ENCODE assay signal across 17 mouse cellular contexts in the genomic region with DNA sequence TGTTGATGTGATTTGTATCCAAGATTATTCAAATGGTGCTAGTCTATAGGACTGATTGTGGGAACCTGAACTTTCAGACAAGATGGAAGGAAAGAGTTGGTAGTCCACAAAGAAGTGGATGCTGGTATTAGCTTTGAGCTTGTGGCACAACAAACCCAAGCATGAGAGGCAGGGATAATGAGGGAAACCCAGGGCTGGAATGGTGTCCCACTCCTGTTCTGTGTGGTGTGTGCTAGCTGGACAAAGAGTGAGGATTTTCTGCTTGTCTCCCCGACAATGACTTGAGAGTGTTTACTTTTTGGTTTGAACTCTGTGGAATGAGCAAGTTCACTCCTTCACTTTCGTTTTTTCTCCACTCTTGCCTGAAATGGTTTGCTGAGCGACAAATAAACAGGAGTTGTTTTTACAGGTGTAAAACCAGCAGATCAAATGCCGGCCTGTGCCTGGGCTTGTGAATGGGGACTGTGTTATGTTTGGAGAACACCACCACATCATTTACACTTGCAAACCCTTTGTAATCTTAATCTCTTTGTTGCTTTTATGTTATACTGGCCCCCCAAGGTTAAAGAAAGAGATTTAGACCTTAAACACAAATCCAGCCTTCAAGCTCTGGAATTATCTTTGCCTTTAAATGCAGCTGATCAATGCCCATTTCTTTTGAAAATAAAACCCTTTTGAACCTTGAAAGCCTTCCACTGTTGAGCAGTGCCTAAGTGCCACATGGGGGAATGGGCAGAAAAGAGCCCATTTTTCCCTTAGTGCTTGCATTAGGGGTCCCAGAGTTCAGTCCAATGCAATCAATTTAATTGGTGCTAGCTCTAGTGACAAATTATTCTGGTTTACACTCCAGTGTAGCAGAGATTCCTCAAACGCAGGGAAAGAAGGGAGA.
DNase-seq lines count a peak whose midpoint lies in the region; ATAC-seq and TF ChIP-seq lines count a peak whose summit lies in the region.
"Had no signal": no experiment of that assay in that cellular context is flagged by ENCODE, and none has a peak within 500 bp of the region (broad histone marks: within the 10 kb centered on the region; RNA-seq: fewer than 3 reads in every experiment).

No protein-coding gene starts in this region.

- H3K27ac ChIP-seq in midbrain, embryonic 12.5 days (replicated peaks) = no peak overlapping the region
- H3K27ac ChIP-seq in midbrain, embryonic 13.5 days = no peak overlapping the region
- 0 out of 2 replicates have a peak overlapping the region, but pooled peaks have one; percentile 2 for H3K27ac ChIP-seq in forebrain, embryonic 12.5 days
- H3K27ac ChIP-seq in liver, postnatal 0 days (ENCODE audit: low read depth) = no peak overlapping the region
- H3K27ac ChIP-seq: heart, embryonic 13.5 days; limb, embryonic 15.5 days; lung, embryonic 15.5 days had no signal

- H3K9ac ChIP-seq in midbrain, embryonic 12.5 days (replicated peaks) = no peak overlapping the region
- no peak overlapping the region for H3K9ac ChIP-seq in midbrain, embryonic 13.5 days (replicated peaks)
- no peak overlapping the region for H3K9ac ChIP-seq in forebrain, embryonic 12.5 days
- no peak overlapping the region for H3K9ac ChIP-seq in liver, postnatal 0 days (replicated peaks)
- H3K9ac ChIP-seq: heart, embryonic 13.5 days; limb, embryonic 15.5 days; lung, embryonic 15.5 days had no signal

- no peaks in the 10 kb centered on the region for H3K9me3 ChIP-seq in midbrain, embryonic 12.5 days
- no peaks in the 10 kb centered on the region for H3K9me3 ChIP-seq in midbrain, embryonic 13.5 days
- H3K9me3 ChIP-seq in forebrain, embryonic 12.5 days = no peaks in the 10 kb centered on the region
- H3K9me3 ChIP-seq in liver, postnatal 0 days (ENCODE audit: low read length) = no peaks in the 10 kb centered on the region
- H3K9me3 ChIP-seq: heart, embryonic 13.5 days; limb, embryonic 15.5 days; lung, embryonic 15.5 days had no signal

- H3K27me3 ChIP-seq in midbrain, embryonic 12.5 days = peaks cover 17% of the 10 kb centered on the region
- peaks cover 7% of the 10 kb centered on the region; the same call in 1 of the 2 replicates for H3K27me3 ChIP-seq in midbrain, embryonic 13.5 days
- 0 out of 2 replicates have a peak, but pooled peaks cover 6% of the 10 kb centered on the region for H3K27me3 ChIP-seq in forebrain, embryonic 12.5 days
- no peaks in the 10 kb centered on the region for H3K27me3 ChIP-seq in liver, postnatal 0 days (ENCODE audit: insufficient read depth, low read length)
- H3K27me3 ChIP-seq: heart, embryonic 13.5 days; limb, embryonic 15.5 days; lung, embryonic 15.5 days had no signal

- intact Hi-C loops in left cerebral cortex, postnatal 25 days (cut with DNase I) = no loop called here

- no peak for TF ChIP-seq CTCF in liver, postnatal 0 days (IDR thresholded peaks at IDR 0.05; ENCODE audit: low read depth)

- no peak overlapping the region for H3K4me3 ChIP-seq in midbrain, embryonic 12.5 days
- no peak overlapping the region for H3K4me3 ChIP-seq in midbrain, embryonic 13.5 days (replicated peaks)
- H3K4me3 ChIP-seq in forebrain, embryonic 12.5 days (replicated peaks) = no peak overlapping the region
- no peak overlapping the region for H3K4me3 ChIP-seq in liver, postnatal 0 days (ENCODE audit: low read depth, low read length)
- H3K4me3 ChIP-seq: heart, embryonic 13.5 days; limb, embryonic 15.5 days; lung, embryonic 15.5 days had no signal

- H3K36me3 ChIP-seq in midbrain, embryonic 12.5 days = no peaks in the 10 kb centered on the region
- H3K36me3 ChIP-seq in midbrain, embryonic 13.5 days = no peaks in the 10 kb centered on the region
- H3K36me3 ChIP-seq in forebrain, embryonic 12.5 days (replicated peaks) = no peaks in the 10 kb centered on the region
- no peaks in the 10 kb centered on the region for H3K36me3 ChIP-seq in liver, postnatal 0 days (replicated peaks; ENCODE audit: insufficient read depth, low read length)
- H3K36me3 ChIP-seq: heart, embryonic 13.5 days; limb, embryonic 15.5 days; lung, embryonic 15.5 days had no signal

- no peak for TF ChIP-seq EP300 in liver, postnatal 0 days (IDR thresholded peaks at IDR 0.05; ENCODE audit: low read depth)

- peak; percentile 63; the same call in 1 of the 2 replicates for ATAC-seq in midbrain, embryonic 12.5 days (ENCODE audit: low FRiP score, low read depth)
- no peak for ATAC-seq in midbrain, embryonic 13.5 days
- peak; percentile 76 for ATAC-seq in forebrain, embryonic 12.5 days (ENCODE audit: low FRiP score)
- ATAC-seq in liver, postnatal 0 days = no peak

- peak; percentile 8 for DNase-seq in embryo, embryonic 11.5 days (ENCODE audit: low read depth, low spot score)
- DNase-seq in liver = no peak
- no peak for DNase-seq in left cerebral cortex, postnatal 25 days (ENCODE audit: low spot score in 2 of 2)
- DNase-seq in liver, postnatal 0 days = no peak
- DNase-seq: adrenal gland, postnatal 36 days; cerebellum, postnatal 14 days; gastrocnemius, postnatal 36 days; heart, postnatal 4 days; kidney, postnatal 25 days; right cerebral cortex, postnatal 4 days; thymus, adult 18-20 months had no signal

- no peak overlapping the region for H3K4me2 ChIP-seq in midbrain, embryonic 12.5 days (replicated peaks)
- H3K4me2 ChIP-seq in midbrain, embryonic 13.5 days (replicated peaks) = no peak overlapping the region
- no peak overlapping the region for H3K4me2 ChIP-seq in forebrain, embryonic 12.5 days
- H3K4me2 ChIP-seq in liver, postnatal 0 days (ENCODE audit: low read depth, low read length) = no peak overlapping the region
- H3K4me2 ChIP-seq: heart, embryonic 13.5 days; limb, embryonic 15.5 days; lung, embryonic 15.5 days had no signal

- peaks cover 9% of the 10 kb centered on the region; the same call in 1 of the 2 replicates for H3K4me1 ChIP-seq in midbrain, embryonic 12.5 days
- H3K4me1 ChIP-seq in midbrain, embryonic 13.5 days (replicated peaks) = 0 out of 2 replicates have a peak, but pooled peaks cover 8% of the 10 kb centered on the region
- H3K4me1 ChIP-seq in forebrain, embryonic 12.5 days = peaks cover 14% of the 10 kb centered on the region
- no peaks in the 10 kb centered on the region for H3K4me1 ChIP-seq in liver, postnatal 0 days (ENCODE audit: insufficient read depth)
- H3K4me1 ChIP-seq: heart, embryonic 13.5 days; limb, embryonic 15.5 days; lung, embryonic 15.5 days had no signal

- WGBS in midbrain, embryonic 12.5 days = 12% methylated on average over 5 of the region's 5 CpGs
- WGBS in midbrain, embryonic 13.5 days = 13% methylated on average over 5 of the region's 5 CpGs
- WGBS in forebrain, embryonic 12.5 days = 2% methylated on average over 5 of the region's 5 CpGs
- 49% methylated on average over 5 of the region's 5 CpGs for WGBS in liver, postnatal 0 days (ENCODE audit: insufficient replicate concordance)

Comparison
In these comparisons a context has a peak if more than half of its experiments do, and no peak if none do; other contexts are left out.
1. ATAC-seq: peak in midbrain, embryonic 12.5 days (single experiment) and forebrain, embryonic 12.5 days (single experiment); none in midbrain, embryonic 13.5 days (single experiment) and liver, postnatal 0 days (single experiment).